Mouse (Mus musculus) heart, embryonic 11.5 days (tissue): ENCODE measurements at regions not wholly inside any gene's neighbourhood (a gene's known extent, or its start where the extent isn't known, plus 50 kb on each side); places are given as distances from the start of the nearest gene placed in this dataset.

Source experiments
- ATAC-seq: fragments of 200-750 bp; cut with Nextera tagmentation; replicated peaks from 2 replicates; pipeline ENCODE4 v1.8.0; 2017; ENCODE audit warnings: moderate library complexity; ENCODE audit not compliant: insufficient number of reproducible peaks, low FRiP score, low TSS enrichment
- H3K27ac ChIP-seq: fragments of 300-500 bp; sonication (generic); 2 replicates; pipeline ENCODE4 v1.5.1; 2014; ENCODE audit warnings: mild to moderate bottlenecking, low read depth, low read length
- H3K27me3 ChIP-seq: fragments of 300-500 bp; sonication (generic); 2 replicates; pipeline ENCODE4 v1.6.1; 2014; ENCODE audit warnings: mild to moderate bottlenecking, low read length, mixed read lengths; ENCODE audit not compliant: control insufficient read depth, insufficient read depth
- H3K36me3 ChIP-seq: fragments of 300-500 bp; sonication (generic); 2 replicates; pipeline ENCODE4 v1.6.1; 2014; ENCODE audit warnings: mild to moderate bottlenecking, low read length, moderate library complexity, mixed read lengths; ENCODE audit not compliant: control insufficient read depth, insufficient read depth
- H3K4me1 ChIP-seq: fragments of 300-500 bp; sonication (generic); 2 replicates; pipeline ENCODE4 v1.6.1; 2014; ENCODE audit warnings: low read length; ENCODE audit not compliant: control insufficient read depth, insufficient read depth
- H3K4me2 ChIP-seq: fragments of 300-500 bp; sonication (generic); 2 replicates; pipeline ENCODE4 v1.6.1; 2014; ENCODE audit warnings: mild to moderate bottlenecking, moderate library complexity
- H3K4me3 ChIP-seq: fragments of 300-500 bp; sonication (generic); 2 replicates; pipeline ENCODE4 v1.5.1; 2014; ENCODE audit warnings: low read depth, low read length
- H3K9ac ChIP-seq: fragments of 300-500 bp; sonication (generic); 2 replicates; pipeline ENCODE4 v1.6.1; 2014; ENCODE audit warnings: mild to moderate bottlenecking, low read depth, low read length, moderate library complexity
- H3K9me3 ChIP-seq: fragments of 300-500 bp; sonication (generic); replicated peaks from 2 replicates; pipeline ENCODE4 v1.6.1; 2016; ENCODE audit warnings: low read length; ENCODE audit not compliant: control insufficient read depth
- WGBS: fragments of 180-500 bp; shearing (Covaris S2); extraction: QIAGEN DNeasy Blood & Tissue Kit; methylation state at CpG from one replicate; pipeline ENCODE4 v1.1.7; 2014; ENCODE audit not compliant: insufficient replicate concordance; 5-methylcytosine and 5-hydroxymethylcytosine counted together

DNA sequence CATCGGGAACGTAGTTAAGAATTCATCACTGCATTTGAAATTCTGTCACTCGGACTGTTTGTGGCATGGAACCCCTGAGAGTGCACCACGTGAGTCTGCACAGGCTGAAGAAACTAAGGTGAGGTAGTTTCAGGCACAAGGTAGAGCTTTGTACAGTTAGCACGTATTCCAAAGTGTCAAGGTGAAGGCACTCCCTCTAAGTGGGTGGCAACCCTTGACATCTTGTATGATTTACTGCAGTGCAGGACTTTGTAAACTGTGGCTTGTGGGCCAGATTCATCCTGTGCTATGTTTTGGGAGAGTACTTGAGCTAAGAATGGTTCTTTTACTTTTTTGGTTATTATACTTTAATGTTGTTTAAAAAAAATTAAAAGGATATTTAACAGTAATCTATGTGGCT lies 133.1 kb downstream of the Ppp4r2 start:
- no peaks in the 10 kb centered on the region for H3K9me3 ChIP-seq

GRCm38 (mm10) chr6:100968080-100968856 lies 134.8 kb downstream of the Ppp4r2 start:
- Histone ChIP-seq H3K36me3 (no peaks in the 10 kb centered on the region), H3K27me3 (no peaks in the 10 kb centered on the region), H3K9me3 (no peaks in the 10 kb centered on the region), H3K4me3 (no peak overlapping the region), H3K4me2 (no peak overlapping the region), H3K9ac (no peak overlapping the region), H3K27ac (no peak overlapping the region), H3K4me1 (no peaks in the 10 kb centered on the region)
- 49% methylated on average over 12 of the region's 12 CpGs for WGBS
- ATAC-seq, result no peak

More for the DNA sequence above, 133.1 kb downstream of the Ppp4r2 start:
- Histone ChIP-seq H3K36me3 (no peaks in the 10 kb centered on the region), H3K9ac (no peak overlapping the region), H3K4me2 (no peak overlapping the region), H3K27me3 (no peaks in the 10 kb centered on the region), H3K4me3 (no peak overlapping the region), H3K27ac (no peak overlapping the region), H3K4me1 (no peaks in the 10 kb centered on the region)
- WGBS, result 78% methylated on average over 5 of the region's 5 CpGs
- ATAC-seq, result no peak

DNA sequence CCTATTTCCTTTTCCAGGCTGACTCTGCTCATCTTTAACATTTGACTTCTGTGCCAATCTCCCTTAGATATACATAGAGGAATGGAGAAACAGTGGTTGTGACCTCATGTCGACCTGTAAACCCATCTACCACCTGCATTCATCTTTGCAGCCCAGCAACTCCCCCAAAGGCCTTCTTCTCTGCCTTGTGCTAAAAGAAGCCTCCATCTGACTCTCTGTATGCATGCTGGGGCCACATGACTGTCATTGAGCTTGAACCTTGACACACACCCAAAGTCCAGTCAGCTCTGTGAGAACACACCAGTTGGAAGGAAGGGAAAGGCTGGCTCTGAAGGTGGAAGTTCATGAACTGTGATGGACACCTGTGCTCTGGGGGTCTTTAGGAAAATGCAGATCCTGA lies 135.5 kb downstream of the Ppp4r2 start:
- ATAC-seq, result no peak
- Histone ChIP-seq H3K36me3 (no peaks in the 10 kb centered on the region), H3K9ac (no peak overlapping the region), H3K4me1 (no peaks in the 10 kb centered on the region), H3K4me3 (no peak overlapping the region), H3K4me2 (no peak overlapping the region), H3K9me3 (no peaks in the 10 kb centered on the region), H3K27me3 (no peaks in the 10 kb centered on the region), H3K27ac (no peak overlapping the region)
- WGBS, result 71% methylated on average over 1 of the region's 1 CpGs

GRCm38 (mm10) chr6:100970810-100971447 lies 137.5 kb downstream of the Ppp4r2 start:
- no peaks in the 10 kb centered on the region for H3K4me1 ChIP-seq
- H3K9ac ChIP-seq, result no peak overlapping the region
- 76% methylated on average over 8 of the region's 8 CpGs for WGBS
- no peak overlapping the region for H3K4me2 ChIP-seq
- no peaks in the 10 kb centered on the region for H3K36me3 ChIP-seq
- H3K27ac ChIP-seq, result no peak overlapping the region
- no peaks in the 10 kb centered on the region for H3K27me3 ChIP-seq
- ATAC-seq, result no peak
- no peak overlapping the region for H3K4me3 ChIP-seq
- H3K9me3 ChIP-seq, result no peaks in the 10 kb centered on the region

DNA sequence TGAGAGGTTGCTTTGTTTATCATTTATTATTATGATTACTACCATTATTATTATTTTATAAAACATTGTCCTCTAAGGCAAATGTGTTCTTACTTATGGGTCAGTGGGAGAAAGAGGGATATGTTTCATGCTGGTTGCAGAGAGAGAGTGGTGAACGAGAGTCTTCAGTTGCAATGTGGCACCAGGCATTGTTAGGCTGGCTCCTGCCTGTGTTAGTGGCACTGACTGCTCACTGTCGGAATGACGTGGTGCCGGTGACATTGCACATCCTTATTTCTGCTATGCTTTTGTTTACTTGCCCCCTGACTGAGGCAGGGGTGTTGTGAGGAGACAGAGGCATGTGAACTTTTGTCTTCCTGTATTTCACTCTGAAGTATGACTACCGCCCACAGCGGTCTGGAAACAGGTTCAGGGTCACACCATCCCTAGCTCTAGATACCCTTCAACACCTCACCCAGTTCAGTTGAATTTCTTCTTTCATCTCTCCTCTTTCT lies 138.1 kb downstream of the Ppp4r2 start:
- Histone ChIP-seq H3K27ac (no peak overlapping the region), H3K27me3 (no peaks in the 10 kb centered on the region), H3K4me3 (no peak overlapping the region), H3K9ac (no peak overlapping the region), H3K36me3 (no peaks in the 10 kb centered on the region), H3K4me1 (0 out of 2 replicates have a peak, but pooled peaks cover 4% of the 10 kb centered on the region), H3K4me2 (no peak overlapping the region), H3K9me3 (no peaks in the 10 kb centered on the region)
- no peak for ATAC-seq
- WGBS, result 45% methylated on average over 6 of the region's 6 CpGs

DNA sequence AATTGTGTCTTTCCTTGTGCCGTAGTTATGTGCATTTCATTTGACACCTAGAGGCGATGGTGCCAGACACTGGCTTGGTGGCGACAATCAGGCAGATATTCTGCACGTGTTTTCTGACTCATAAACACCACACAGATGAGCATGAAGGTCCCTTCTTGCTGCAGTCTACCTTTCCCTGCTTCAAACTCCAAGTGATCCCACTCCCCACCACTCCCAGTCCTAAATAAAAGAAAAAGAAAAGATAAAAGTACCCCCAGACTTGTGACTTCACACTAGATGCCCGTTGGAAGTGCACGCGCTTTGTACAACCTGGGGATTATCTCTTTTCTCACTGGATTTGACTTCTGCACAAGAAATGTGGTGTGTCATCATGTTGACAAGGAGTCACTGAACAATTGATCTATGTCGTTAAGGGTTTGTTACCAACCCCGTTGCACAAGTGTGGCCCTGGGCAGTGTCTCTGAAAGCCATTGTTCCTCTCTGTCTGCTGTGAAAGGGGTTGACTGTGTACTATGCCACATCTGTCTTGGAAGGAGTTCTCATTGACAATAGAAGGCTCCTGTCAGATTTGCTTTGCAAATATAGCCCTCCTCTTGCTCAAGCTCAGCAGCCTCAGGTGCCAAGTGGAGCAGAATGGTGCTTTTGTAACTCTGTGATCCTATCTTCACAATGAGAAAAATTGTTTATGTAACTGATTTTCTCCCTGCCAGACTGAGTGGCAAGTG lies 140.1 kb downstream of the Ppp4r2 start:
- ATAC-seq, result no peak
- Histone ChIP-seq H3K9me3 (no peaks in the 10 kb centered on the region), H3K36me3 (no peaks in the 10 kb centered on the region), H3K9ac (no peak overlapping the region), H3K27me3 (no peaks in the 10 kb centered on the region), H3K4me1 (0 out of 2 replicates have a peak, but pooled peaks cover 4% of the 10 kb centered on the region), H3K27ac (no peak overlapping the region), H3K4me2 (no peak overlapping the region), H3K4me3 (no peak overlapping the region)
- 82% methylated on average over 9 of the region's 9 CpGs for WGBS

DNA sequence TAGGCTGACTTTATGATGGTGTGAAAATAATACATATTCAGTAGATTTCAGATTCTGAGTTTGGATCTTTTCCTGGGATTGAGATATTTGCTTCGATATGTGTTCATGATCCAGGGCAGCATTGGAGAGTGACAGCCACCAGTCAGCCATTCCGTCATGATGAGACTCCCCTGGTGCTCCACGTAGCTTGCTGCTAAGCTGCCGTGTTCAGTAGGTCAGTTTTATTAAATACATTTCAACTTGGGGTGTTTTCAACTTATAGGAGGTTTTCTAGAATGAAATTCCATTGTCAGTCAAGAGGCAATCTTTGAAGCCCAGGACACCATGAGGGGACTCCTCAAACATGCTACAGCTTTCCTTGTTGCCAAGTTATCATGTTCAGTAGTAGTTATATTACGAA lies 141.3 kb downstream of the Ppp4r2 start:
- no peak for ATAC-seq
- Histone ChIP-seq H3K27me3 (no peaks in the 10 kb centered on the region), H3K27ac (no peak overlapping the region), H3K4me1 (0 out of 2 replicates have a peak, but pooled peaks cover 4% of the 10 kb centered on the region), H3K9me3 (no peaks in the 10 kb centered on the region), H3K9ac (no peak overlapping the region), H3K36me3 (no peaks in the 10 kb centered on the region), H3K4me3 (no peak overlapping the region), H3K4me2 (no peak overlapping the region)
- 89% methylated on average over 5 of the region's 5 CpGs for WGBS

- no peak for ATAC-seq
Measured at GRCm38 (mm10) chr6:100975835-100976234, 142.4 kb downstream of the Ppp4r2 start.

More at GRCm38 (mm10) chr6:100975835-100976234, 142.4 kb downstream of the Ppp4r2 start:
- WGBS, result 44% methylated on average over 6 of the region's 6 CpGs
- no peaks in the 10 kb centered on the region for H3K9me3 ChIP-seq
- H3K4me3 ChIP-seq, result no peak overlapping the region
- H3K4me1 ChIP-seq, result 0 out of 2 replicates have a peak, but pooled peaks cover 4% of the 10 kb centered on the region
- no peak overlapping the region for H3K27ac ChIP-seq
- H3K27me3 ChIP-seq, result no peaks in the 10 kb centered on the region
- H3K9ac ChIP-seq, result no peak overlapping the region
- no peaks in the 10 kb centered on the region for H3K36me3 ChIP-seq
- H3K4me2 ChIP-seq, result no peak overlapping the region
